Mouse (Mus musculus) large intestine, adult 2 months (tissue): ENCODE data around the gene Fdxacb1. TPM values are rescaled to one million over a fixed set of nuclear protein-coding genes. Genes with fewer than 3 reads are reported as not detected.

ENCODE experiments used
- DNase-seq: peaks from one replicate; pipeline ENCODE4 v3.0.0-alpha.2; 2012; ENCODE audit warnings: low read depth, low spot score
- WGBS: fragments of 180-500 bp; shearing (Covaris S2); methylation state at CpG from one replicate; pipeline ENCODE4 v1.1.7; 2018; 5-methylcytosine and 5-hydroxymethylcytosine counted together
- polyA plus RNA-seq: library from polyadenylated mRNA; depleted of rRNA; stranded (reverse); fragments of >200 nt; gene quantifications from 2 replicates; pipeline ENCODE4 v1.2.3, GENCODE M21; 2012; rRNA removed

Fdxacb1 gene
- polyA plus RNA-seq, 1 experiment = 4.2 TPM

DNA sequence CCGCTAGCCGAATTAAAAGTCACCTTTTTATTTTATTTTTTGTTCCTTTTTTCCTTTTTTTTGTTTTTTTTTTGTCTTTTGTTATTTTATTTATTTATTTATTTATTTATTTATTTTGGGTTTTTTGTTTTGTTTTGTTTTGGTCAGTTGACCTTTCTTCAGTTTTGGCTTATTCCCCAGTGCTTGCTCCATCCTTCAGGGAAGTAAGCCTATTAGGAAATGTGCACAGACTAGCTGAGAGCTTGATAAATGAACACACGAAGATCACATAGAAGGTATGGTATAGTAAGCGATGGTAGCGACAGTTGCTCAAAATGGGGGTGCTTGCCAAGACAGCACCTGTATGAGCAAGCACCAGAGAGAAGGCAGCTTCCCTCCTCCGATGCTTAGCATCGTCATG lies 29.6 kb downstream of the Fdxacb1 start:
- DNase-seq = no peak
- 95% methylated on average over 7 of the region's 7 CpGs for WGBS

GRCm38 (mm10) chr9:50798368-50798767 lies 30.3 kb downstream of the Fdxacb1 start:
- DNase-seq = no peak
- 76% methylated on average over 5 of the region's 5 CpGs for WGBS

DNA sequence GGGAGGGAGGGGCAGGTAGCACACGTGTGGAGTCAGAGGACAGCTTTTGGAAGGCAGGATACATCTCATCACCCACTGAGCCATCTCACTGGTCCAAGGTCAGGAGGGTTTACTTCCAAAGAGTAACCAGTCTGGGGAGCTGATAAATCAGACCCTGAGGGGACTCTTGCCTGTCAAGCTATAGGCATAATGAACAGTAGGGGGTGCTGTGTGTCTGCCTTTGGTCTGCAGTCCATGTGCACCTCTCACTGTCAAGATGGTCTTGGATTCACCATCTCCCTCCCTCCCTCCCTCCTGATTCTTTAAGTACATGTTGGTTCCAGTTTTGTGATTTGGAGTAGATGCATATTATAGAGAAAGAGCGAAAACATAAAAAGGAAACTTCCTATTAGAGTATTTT lies 32.9 kb downstream of the Fdxacb1 start:
- peak; percentile 10 for DNase-seq
- WGBS = 74% methylated on average over 2 of the region's 2 CpGs

GRCm38 (mm10) chr9:50803055-50803671 lies 35.1 kb downstream of the Fdxacb1 start:
- WGBS = 87% methylated on average over 7 of the region's 7 CpGs
- DNase-seq = no peak

DNA sequence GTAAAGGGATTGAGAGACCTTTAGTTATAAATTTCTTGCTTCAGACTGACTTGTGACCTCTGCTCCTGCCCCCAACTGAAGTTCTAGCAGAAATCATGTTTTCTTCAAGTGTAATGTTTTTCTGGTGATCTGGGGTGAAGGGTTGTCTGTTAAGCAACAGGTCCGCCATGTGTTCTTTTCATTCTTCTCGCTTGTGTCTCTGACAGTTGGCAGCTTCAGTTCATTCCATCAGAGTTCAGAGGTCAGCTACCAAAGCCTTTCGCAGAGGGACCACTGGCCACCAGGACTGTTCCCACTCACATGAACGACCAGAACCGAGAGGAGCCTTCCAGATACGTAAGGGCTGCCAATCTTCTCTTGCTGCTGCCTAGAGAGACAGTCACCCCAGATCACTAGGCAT lies 40.4 kb downstream of the Fdxacb1 start:
- DNase-seq = no peak
- 91% methylated on average over 6 of the region's 6 CpGs for WGBS

- WGBS = 92% methylated on average over 13 of the region's 13 CpGs
- no peak for DNase-seq
Observed at GRCm38 (mm10) chr9:50809146-50809545, 41.1 kb downstream of the Fdxacb1 start.

DNA sequence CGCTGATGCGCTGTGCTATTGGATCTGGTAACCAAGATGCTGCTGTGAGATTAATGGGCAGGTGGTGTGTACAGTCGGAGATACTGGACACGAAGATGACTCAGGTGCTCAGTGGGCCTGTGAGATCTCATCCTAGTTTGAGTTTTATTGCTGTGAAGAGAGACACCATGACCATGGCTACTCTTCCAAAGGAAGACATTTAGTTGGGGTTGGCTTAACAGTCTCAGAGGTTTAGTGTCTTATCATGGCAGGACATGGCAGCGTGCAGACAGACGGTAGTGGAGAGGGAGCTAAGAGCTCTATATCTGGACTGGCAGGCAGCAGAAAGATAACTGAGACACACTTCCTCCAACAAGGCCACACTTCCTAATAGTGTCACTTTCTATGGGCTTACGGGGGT lies 43.2 kb downstream of the Fdxacb1 start:
- no peak for DNase-seq
- 93% methylated on average over 7 of the region's 7 CpGs for WGBS

GRCm38 (mm10) chr9:50811746-50812145 lies 43.7 kb downstream of the Fdxacb1 start:
- 81% methylated on average over 2 of the region's 2 CpGs for WGBS
- no peak for DNase-seq

GRCm38 (mm10) chr9:50813796-50814195 lies 45.8 kb downstream of the Fdxacb1 start:
- 96% methylated on average over 5 of the region's 5 CpGs for WGBS
- DNase-seq = no peak

DNA sequence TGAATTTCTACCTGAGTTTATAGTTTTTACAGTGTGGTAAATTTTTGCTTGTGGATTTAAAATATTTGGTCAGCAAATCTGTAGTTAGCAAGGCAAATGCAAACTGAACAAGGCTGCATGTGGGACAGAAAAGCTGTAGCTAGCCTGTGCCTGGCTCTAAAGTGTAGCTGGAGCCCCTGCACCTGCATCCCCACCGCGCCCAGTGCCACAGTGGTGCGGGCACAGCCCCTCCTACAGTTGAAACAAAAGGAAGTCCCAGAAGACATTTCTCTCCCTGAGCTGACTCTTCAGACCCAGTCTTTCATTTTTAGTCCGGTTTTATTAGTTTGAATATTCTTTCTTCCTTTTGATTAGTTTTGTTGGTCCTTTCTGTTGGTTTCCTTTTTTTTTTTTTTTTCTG lies 47.6 kb downstream of the Fdxacb1 start:
- WGBS = 88% methylated on average over 4 of the region's 4 CpGs
- DNase-seq = no peak

GRCm38 (mm10) chr9:50816512-50816911 lies 48.5 kb downstream of the Fdxacb1 start:
- 100% methylated on average over 1 of the region's 1 CpGs for WGBS
- no peak for DNase-seq

- DNase-seq = no peak
- WGBS = 88% methylated on average over 6 of the region's 6 CpGs
Observed at GRCm38 (mm10) chr9:50818050-50818449, 50.0 kb downstream of the Fdxacb1 start.

- DNase-seq = no peak
- WGBS = 81% methylated on average over 6 of the region's 6 CpGs
Observed at GRCm38 (mm10) chr9:50819716-50820115, 51.7 kb downstream of the Fdxacb1 start.

GRCm38 (mm10) chr9:50821651-50822050 lies 53.6 kb downstream of the Fdxacb1 start:
- WGBS = 64% methylated on average over 6 of the region's 6 CpGs
- DNase-seq = peak; percentile 22

- 96% methylated on average over 5 of the region's 5 CpGs for WGBS
- DNase-seq = no peak
Observed at GRCm38 (mm10) chr9:50822216-50822615, 54.2 kb downstream of the Fdxacb1 start.

Other genes with a start within 250 kb of the Fdxacb1 start
- 21.1 and 32.5 TPM in 2 replicates for gene Pts, start 239.5 kb upstream of the Fdxacb1 start, polyA plus RNA-seq
- gene Il18, start 213.4 kb upstream of the Fdxacb1 start, polyA plus RNA-seq = 21.3 and 22.0 TPM in 2 replicates
- 11.1 and 20.2 TPM in 2 replicates for gene Bco2, start 213.1 kb upstream of the Fdxacb1 start, polyA plus RNA-seq
- not detected in 2 replicates for gene Tex12, start 206.9 kb upstream of the Fdxacb1 start, polyA plus RNA-seq
- 388 and 472 TPM in 2 replicates for gene Sdhd, start 164.4 kb upstream of the Fdxacb1 start, polyA plus RNA-seq
- 204 and 240 TPM in 2 replicates for gene Timm8b, start 164.3 kb upstream of the Fdxacb1 start, polyA plus RNA-seq
- 0.41 and 0.85 TPM in 2 replicates for gene Pih1d2, start 150.9 kb upstream of the Fdxacb1 start, polyA plus RNA-seq
- gene Nkapd1, start 150.8 kb upstream of the Fdxacb1 start, polyA plus RNA-seq = 2.6 and 4.3 TPM in 2 replicates
- 11.7 and 21.1 TPM in 2 replicates for gene Dlat, start 108.5 kb upstream of the Fdxacb1 start, polyA plus RNA-seq
- 0.84 and 1.5 TPM in 2 replicates for gene Dixdc1, start 28.7 kb upstream of the Fdxacb1 start, polyA plus RNA-seq
- 21.3 and 24.2 TPM in 2 replicates for gene 2310030G06Rik, start 21.7 kb upstream of the Fdxacb1 start, polyA plus RNA-seq
- 53.5 and 62.6 TPM in 2 replicates for gene Cryab, start 16.9 kb upstream of the Fdxacb1 start, polyA plus RNA-seq
- gene Hspb2, start 15.9 kb upstream of the Fdxacb1 start, polyA plus RNA-seq = 12.7 and 15.0 TPM in 2 replicates
- 37.3 and 42.3 TPM in 2 replicates for gene Alg9, start 6.8 kb downstream of the Fdxacb1 start, polyA plus RNA-seq
- 28.4 and 36.1 TPM in 2 replicates for gene 1110032A03Rik, start 7.3 kb downstream of the Fdxacb1 start, polyA plus RNA-seq
- 7.0 and 7.9 TPM in 2 replicates for gene Ppp2r1b, start 77.1 kb downstream of the Fdxacb1 start, polyA plus RNA-seq
- gene Sik2, start 240.8 kb downstream of the Fdxacb1 start, polyA plus RNA-seq = 6.4 and 11.6 TPM in 2 replicates